Mouse (Mus musculus) heart, postnatal 36 days (tissue): ENCODE measurements at regions not wholly inside any gene's neighbourhood (a gene's known extent, or its start where the extent isn't known, plus 50 kb on each side); places are given as distances from the start of the nearest gene placed in this dataset.

Experiments used
- DNase-seq, 2 experiments: peaks; one replicate each; pipeline ENCODE4 v3.0.0; 2021 to 2022
- intact Hi-C: fragments of 180-260 bp; cut with DNase I; formaldehyde crosslinking; loops from one replicate; pipeline ENCODE4 v1.15.1; 2025

GRCm38 (mm10) chr4:140402319-140402718 is 155.7 kb upstream of the Igsf21 start:
- intact Hi-C loops, result no loop called here
- no peak for DNase-seq

- intact Hi-C loops, result no loop called here
- no peak for DNase-seq
These were observed 155.0 kb upstream of the Igsf21 start for GRCm38 (mm10) chr4:140401632-140402031.

GRCm38 (mm10) chr4:140396548-140396947 is 150.0 kb upstream of the Igsf21 start:
- intact Hi-C loops, result no loop called here
- no peak for DNase-seq

- no peak for DNase-seq
- intact Hi-C loops, result no loop called here
These were observed 145.7 kb upstream of the Igsf21 start for GRCm38 (mm10) chr4:140392290-140392689.

- DNase-seq, result no peak
- intact Hi-C loops, result no loop called here
These were observed 144.2 kb upstream of the Igsf21 start for GRCm38 (mm10) chr4:140390684-140391234.

- intact Hi-C loops, result no loop called here
- DNase-seq, result no peak
These were observed 139.1 kb upstream of the Igsf21 start for GRCm38 (mm10) chr4:140385686-140386085.

- no peak for DNase-seq
- intact Hi-C loops, result no loop called here
These were observed 138.6 kb upstream of the Igsf21 start for GRCm38 (mm10) chr4:140385226-140385625.

- no peak for DNase-seq
- intact Hi-C loops, result no loop called here
These were observed 137.0 kb upstream of the Igsf21 start for GRCm38 (mm10) chr4:140383596-140383995.

- intact Hi-C loops, result no loop called here
These were observed 134.1 kb upstream of the Igsf21 start for GRCm38 (mm10) chr4:140380733-140381132.

GRCm38 (mm10) chr4:140377941-140378340 is 131.4 kb upstream of the Igsf21 start:
- intact Hi-C loops, result no loop called here
- no peak for DNase-seq

More at GRCm38 (mm10) chr4:140380733-140381132, 134.1 kb upstream of the Igsf21 start:
- DNase-seq, result no peak

- intact Hi-C loops, result no loop called here
- no peak for DNase-seq
These were observed 126.2 kb upstream of the Igsf21 start for GRCm38 (mm10) chr4:140372586-140373325.

- DNase-seq, result no peak
- intact Hi-C loops, result no loop called here
These were observed 125.0 kb upstream of the Igsf21 start for GRCm38 (mm10) chr4:140371426-140372213.

- no peak for DNase-seq
- intact Hi-C loops, result no loop called here
These were observed 120.5 kb upstream of the Igsf21 start for GRCm38 (mm10) chr4:140366975-140367680.

GRCm38 (mm10) chr4:140358846-140359245 is 112.3 kb upstream of the Igsf21 start:
- no peak for DNase-seq
- intact Hi-C loops, result no loop called here

- DNase-seq, result peak; percentile 55 to 74
- intact Hi-C loops, result no loop called here
These were observed 111.5 kb upstream of the Igsf21 start for GRCm38 (mm10) chr4:140358103-140358502.

- intact Hi-C loops, result no loop called here
These were observed 108.6 kb upstream of the Igsf21 start for GRCm38 (mm10) chr4:140355144-140355550.

GRCm38 (mm10) chr4:140348802-140349201 is 102.2 kb upstream of the Igsf21 start:
- DNase-seq, result no peak
- intact Hi-C loops, result no loop called here

More at GRCm38 (mm10) chr4:140355144-140355550, 108.6 kb upstream of the Igsf21 start:
- no peak for DNase-seq

GRCm38 (mm10) chr4:140330138-140330537 is 83.6 kb upstream of the Igsf21 start:
- no peak for DNase-seq
- intact Hi-C loops, result no loop called here

GRCm38 (mm10) chr4:140326706-140327440 is 80.3 kb upstream of the Igsf21 start:
- intact Hi-C loops, result no loop called here
- no peak for DNase-seq

GRCm38 (mm10) chr4:140325677-140326052 is 79.1 kb upstream of the Igsf21 start:
- no peak for DNase-seq
- intact Hi-C loops, result no loop called here
